Mouse (Mus musculus): ENCODE measurements around the gene Adam17. TPM values are rescaled to one million over a fixed set of nuclear protein-coding genes. Genes with fewer than 3 reads are reported as not detected.

Adam17 gene
- polyA plus RNA-seq, 1 experiment from 2014 or later, result 36.8 TPM

DNA sequence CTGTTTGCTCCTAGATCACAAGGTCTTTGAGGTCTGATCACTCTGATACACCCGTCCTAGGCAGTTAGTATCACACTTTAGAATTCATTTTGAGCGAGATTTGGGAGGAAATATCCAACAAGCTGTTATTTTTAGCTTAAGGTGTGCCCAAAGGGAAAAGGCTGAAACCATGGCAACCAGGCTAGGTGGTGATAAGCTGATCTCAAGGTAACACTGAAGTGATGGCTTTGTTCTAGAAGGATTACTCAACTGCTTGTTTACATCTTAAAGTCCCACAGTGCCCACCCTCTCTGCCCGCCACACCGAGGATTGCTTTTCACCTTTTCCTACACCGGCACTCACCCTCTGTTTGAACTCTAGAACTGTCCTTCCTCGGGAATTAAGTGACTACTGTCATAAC, 83.8 kb downstream of the Adam17 start:
- no peaks in the 10 kb centered on the region for H3K9me3 ChIP-seq
- H3K4me1 ChIP-seq, result peaks cover 19% of the 10 kb centered on the region
- H3K27ac ChIP-seq (replicated peaks), result no peak overlapping the region
- H3K4me3 ChIP-seq, result no peak overlapping the region
- no peak overlapping the region for H3K9ac ChIP-seq (replicated peaks)
- 83% methylated on average over 6 of the region's 6 CpGs for WGBS
- peaks cover 43% of the 10 kb centered on the region for H3K36me3 ChIP-seq
- no peaks in the 10 kb centered on the region for H3K27me3 ChIP-seq
- no peak overlapping the region for H3K4me2 ChIP-seq (replicated peaks)
- ATAC-seq (ENCODE audit: low FRiP score, low read depth), result no peak

GRCm38 (mm10) chr12:21288716-21289395, 84.6 kb downstream of the Adam17 start:
- no peak overlapping the region for H3K4me2 ChIP-seq (replicated peaks)
- H3K27me3 ChIP-seq, result no peaks in the 10 kb centered on the region
- no peaks in the 10 kb centered on the region for H3K9me3 ChIP-seq
- H3K36me3 ChIP-seq, result peaks cover 35% of the 10 kb centered on the region
- H3K9ac ChIP-seq (replicated peaks), result no peak overlapping the region
- WGBS, result 91% methylated on average over 3 of the region's 3 CpGs
- no peak overlapping the region for H3K27ac ChIP-seq (replicated peaks)
- H3K4me3 ChIP-seq, result no peak overlapping the region
- ATAC-seq (ENCODE audit: low FRiP score, low read depth), result no peak
- peaks cover 19% of the 10 kb centered on the region for H3K4me1 ChIP-seq

DNA sequence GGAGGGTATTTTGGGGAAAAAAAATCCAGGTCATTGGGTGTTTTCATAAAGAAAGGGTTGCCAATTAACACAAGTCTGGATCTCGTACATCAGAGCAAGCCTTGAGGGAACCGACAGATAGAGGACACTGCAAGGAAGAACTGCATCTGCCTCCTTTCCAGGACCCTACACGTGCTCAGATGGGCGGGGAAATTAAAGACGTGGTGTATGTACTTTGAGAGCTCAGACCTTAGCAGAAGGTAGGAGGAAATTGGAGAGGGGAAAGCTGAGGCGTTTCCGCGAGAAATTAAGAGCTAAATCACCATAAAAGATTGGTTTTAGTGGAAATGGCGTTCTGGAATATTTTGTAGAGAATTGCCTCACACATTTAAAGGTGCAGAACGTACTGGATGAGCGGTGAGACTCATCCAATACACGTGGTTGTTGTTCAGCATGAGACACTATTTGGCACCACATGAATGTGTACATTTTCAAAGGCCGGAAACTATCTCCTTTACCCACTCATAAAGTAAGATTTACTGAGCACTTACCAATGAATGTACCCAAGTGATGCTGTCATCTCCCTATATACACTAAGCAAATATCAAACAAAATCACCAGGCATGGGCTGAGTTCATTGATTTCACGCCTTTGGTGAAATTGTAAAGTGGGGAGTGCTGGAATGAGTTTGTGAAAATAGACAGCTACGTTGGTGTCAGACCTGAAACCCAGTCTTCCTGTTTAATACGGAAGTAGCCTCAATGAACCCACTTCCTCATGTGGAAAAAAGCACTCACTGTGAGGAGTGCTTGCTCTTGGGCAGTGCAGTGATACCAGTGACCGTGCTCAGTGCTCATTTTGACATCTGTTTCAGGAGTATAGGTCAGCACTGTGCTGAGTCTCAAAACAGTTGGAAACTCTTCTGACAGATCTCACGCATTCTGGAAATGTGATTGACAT, 86.5 kb downstream of the Adam17 start:
- Histone ChIP-seq H3K9me3 (no peaks in the 10 kb centered on the region), H3K4me3 (peak overlapping the region; percentile 57), H3K9ac (replicated peaks) (peak overlapping the region; percentile 64), H3K4me1 (peaks cover 19% of the 10 kb centered on the region), H3K27me3 (no peaks in the 10 kb centered on the region), H3K36me3 (peaks cover 16% of the 10 kb centered on the region), H3K4me2 (replicated peaks) (peak overlapping the region; percentile 73), H3K27ac (replicated peaks) (peak overlapping the region; percentile 84)
- ATAC-seq (ENCODE audit: low FRiP score, low read depth), result peak; percentile 36
- WGBS, result 40% methylated on average over 18 of the region's 18 CpGs

DNA sequence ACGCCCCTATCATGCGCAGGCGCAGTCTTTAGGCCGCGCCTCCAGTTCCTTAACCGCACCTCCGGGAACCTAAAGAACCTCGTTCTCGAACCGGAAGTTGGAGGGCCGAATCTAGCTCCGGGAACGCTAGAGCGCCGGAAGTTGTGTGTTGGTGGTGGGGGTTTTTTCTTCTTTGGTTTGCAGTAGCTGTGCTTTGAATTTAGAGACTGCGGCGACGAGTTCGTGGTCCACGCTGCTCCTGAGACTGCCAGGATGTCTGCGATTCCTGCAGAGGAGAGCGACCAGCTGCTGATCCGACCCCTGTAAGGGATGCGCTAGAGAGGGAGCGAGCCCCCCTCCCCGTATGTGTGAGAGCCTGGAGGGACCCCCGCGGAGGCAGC, 87.2 kb downstream of the Adam17 start, which contains the start of gene Itgb1bp1:
Gene Itgb1bp1 (minus strand): TSS at position 42 of the 380 bp plus-strand sequence.
- Histone ChIP-seq H3K4me2 (replicated peaks) (peak within 1 kb of the TSS; percentile 73), H3K36me3 (peaks cover 8% of the 10 kb centered on the region), H3K27me3 (no peaks in the 10 kb centered on the region), H3K27ac (replicated peaks) (peak within 1 kb of the TSS; percentile 84), H3K9ac (replicated peaks) (peak within 1 kb of the TSS; percentile 79), H3K4me1 (peaks cover 19% of the 10 kb centered on the region), H3K9me3 (no peaks in the 10 kb centered on the region), H3K4me3 (peak within 1 kb of the TSS; percentile 57)
- under 1% methylated on average over 28 of the region's 28 CpGs for WGBS
- peak; percentile 97 for ATAC-seq (ENCODE audit: low FRiP score, low read depth)

DNA sequence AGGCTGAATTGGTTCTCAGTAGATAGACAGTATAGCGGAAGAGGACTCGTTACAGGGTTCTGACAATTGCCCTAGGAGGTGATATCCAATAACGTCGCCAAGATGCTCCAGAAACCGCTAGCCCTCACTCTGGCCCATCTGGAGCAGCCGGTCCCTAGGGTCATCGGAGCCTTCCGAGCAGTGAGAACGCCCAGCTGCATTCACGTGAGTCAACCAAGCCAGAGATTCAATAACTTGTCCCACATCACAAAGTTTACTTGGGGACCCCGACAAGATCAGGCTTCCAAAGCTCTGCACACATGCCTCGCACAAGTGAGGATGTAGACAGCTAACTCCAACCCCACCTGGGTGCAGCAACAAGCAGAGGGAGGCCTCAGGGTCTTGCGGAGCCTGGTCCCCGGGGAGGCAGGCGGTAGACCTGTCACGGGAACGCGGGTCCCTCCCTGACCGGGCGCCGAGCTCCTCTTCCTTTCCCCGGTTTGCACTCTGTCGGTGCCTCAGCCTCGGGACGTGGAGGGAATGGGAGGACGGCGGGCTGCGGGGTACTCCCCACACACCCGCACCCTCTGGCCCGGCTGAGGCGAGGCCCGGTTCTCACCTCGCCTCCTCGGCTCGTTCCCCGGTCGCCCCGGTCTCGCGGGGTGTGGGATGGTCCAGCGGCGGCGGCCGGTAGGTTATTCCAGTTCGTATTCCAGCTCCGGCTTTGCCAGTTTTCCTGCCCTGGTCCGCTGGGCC, 87.8 kb downstream of the Adam17 start:
- Histone ChIP-seq H3K9me3 (no peaks in the 10 kb centered on the region), H3K4me3 (peak overlapping the region; percentile 57), H3K9ac (replicated peaks) (peak overlapping the region; percentile 79), H3K36me3 (peaks cover 3% of the 10 kb centered on the region; the same call in 1 of the 2 replicates), H3K27me3 (no peaks in the 10 kb centered on the region), H3K4me1 (peaks cover 19% of the 10 kb centered on the region), H3K4me2 (replicated peaks) (peak overlapping the region; percentile 73), H3K27ac (replicated peaks) (peak overlapping the region; percentile 77)
- ATAC-seq (ENCODE audit: low FRiP score, low read depth), result peak; percentile 14
- WGBS, result under 1% methylated on average over 42 of the region's 47 CpGs

DNA sequence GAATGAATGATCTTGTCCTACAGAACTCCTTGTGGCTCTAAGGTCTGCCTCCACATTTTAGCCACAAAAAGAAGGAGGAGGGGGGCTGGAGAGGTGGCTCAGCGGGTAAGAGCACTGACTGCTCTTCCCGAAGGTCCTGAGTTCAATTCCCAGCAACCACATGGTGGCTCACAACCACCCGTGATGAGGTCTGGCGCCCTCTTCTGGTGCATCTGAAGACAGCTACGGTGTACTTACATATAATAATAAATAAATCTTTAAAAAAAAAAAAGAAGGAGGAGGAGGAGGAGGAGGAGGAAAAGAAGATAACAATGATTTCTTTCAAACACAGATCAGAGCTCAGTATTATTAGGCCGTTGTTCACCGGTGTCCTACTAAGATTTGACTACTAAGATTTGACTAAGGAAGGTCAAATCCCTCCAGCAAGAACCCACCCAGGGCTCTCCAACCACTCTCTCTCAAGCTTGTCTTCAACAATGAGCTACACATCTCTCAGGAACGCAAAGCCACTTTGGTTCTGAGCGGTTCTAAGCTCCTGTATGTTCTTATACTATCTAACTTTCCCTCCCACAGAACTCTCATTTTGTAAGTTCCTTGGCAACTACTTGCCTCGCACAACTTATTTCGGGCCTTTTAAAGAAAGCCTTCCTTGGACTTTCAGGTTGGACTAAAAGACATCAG, 88.5 kb downstream of the Adam17 start, which contains the start of gene Cpsf3:
Gene Cpsf3 (plus strand): TSS at position 631 of the 681 bp plus-strand sequence.
- Histone ChIP-seq H3K36me3 (no peaks in the 10 kb centered on the region), H3K4me2 (replicated peaks) (peak within 1 kb of the TSS; percentile 73), H3K27ac (replicated peaks) (peak within 1 kb of the TSS; percentile 84), H3K9ac (replicated peaks) (peak within 1 kb of the TSS; percentile 79), H3K4me1 (peaks cover 19% of the 10 kb centered on the region), H3K27me3 (no peaks in the 10 kb centered on the region), H3K9me3 (no peaks in the 10 kb centered on the region), H3K4me3 (peak within 1 kb of the TSS; percentile 57)
- no peak for ATAC-seq (ENCODE audit: low FRiP score, low read depth)
- 58% methylated on average over 11 of the region's 11 CpGs for WGBS

DNA sequence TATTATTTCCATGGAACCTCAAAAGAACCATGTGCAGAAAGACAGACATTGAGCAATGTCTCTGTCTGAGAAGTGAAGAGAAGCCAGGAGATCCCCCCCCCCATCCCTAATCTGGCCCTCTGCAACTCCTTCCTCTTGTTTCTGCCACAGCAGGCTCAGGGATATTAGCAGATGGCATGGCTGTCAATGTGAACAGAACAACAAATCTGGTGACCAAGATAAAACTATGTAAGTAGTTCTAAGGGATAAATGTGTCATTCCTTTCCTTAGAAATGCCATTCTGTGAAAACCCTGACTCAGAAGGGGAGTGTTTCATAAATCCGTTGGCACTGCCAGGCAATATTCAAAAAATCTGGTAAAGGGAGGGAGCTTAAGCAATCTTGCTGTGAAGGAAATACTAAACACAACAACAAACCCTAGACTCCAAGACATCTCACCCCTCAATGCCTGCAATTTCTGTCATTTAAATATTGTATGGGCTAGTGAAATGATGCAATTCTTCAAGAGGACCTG, 96.0 kb downstream of the Adam17 start:
- H3K27ac ChIP-seq (replicated peaks), result no peak overlapping the region
- H3K4me3 ChIP-seq, result no peak overlapping the region
- no peaks in the 10 kb centered on the region for H3K4me1 ChIP-seq
- no peak for ATAC-seq (ENCODE audit: low FRiP score, low read depth)
- H3K4me2 ChIP-seq (replicated peaks), result no peak overlapping the region
- H3K9me3 ChIP-seq, result no peaks in the 10 kb centered on the region
- WGBS, result 82% methylated on average over 1 of the region's 1 CpGs
- H3K27me3 ChIP-seq, result no peaks in the 10 kb centered on the region
- 0 out of 2 replicates have a peak, but pooled peaks cover 7% of the 10 kb centered on the region for H3K36me3 ChIP-seq
- H3K9ac ChIP-seq (replicated peaks), result no peak overlapping the region

DNA sequence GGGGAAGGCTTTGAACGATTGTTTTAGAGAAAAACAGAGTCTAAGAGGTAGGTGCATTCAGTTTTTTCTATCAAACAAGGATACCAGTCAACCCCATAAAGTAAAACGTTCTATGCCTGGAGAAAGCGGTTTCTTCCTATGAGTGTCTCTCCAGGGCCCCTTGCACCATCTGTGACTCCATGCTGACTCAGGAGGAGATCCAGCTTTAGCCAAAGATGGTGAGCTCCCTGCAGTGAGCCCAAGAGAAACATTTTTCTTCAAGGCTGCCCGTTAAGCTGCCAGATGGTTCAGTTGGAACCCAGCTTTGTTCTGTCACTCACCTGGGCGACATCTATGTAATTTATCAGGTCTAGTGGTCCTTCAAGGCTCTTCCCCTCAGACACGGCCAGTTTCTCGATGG, 99.0 kb downstream of the Adam17 start:
- Histone ChIP-seq H3K36me3 (peaks cover 33% of the 10 kb centered on the region), H3K27ac (replicated peaks) (no peak overlapping the region), H3K4me3 (no peak overlapping the region), H3K4me1 (no peaks in the 10 kb centered on the region), H3K27me3 (no peaks in the 10 kb centered on the region), H3K9me3 (no peaks in the 10 kb centered on the region), H3K9ac (replicated peaks) (no peak overlapping the region), H3K4me2 (replicated peaks) (no peak overlapping the region)
- no peak for ATAC-seq (ENCODE audit: low FRiP score, low read depth)
- WGBS, result 80% methylated on average over 7 of the region's 7 CpGs

Other genes with a start within 250 kb of the Adam17 start
- 128 and 131 TPM in 2 replicates for gene Cpsf3, start 88.2 kb downstream of the Adam17 start, polyA plus RNA-seq (2016; fragmentation: Nextera tagmentation; extraction: Ambion mirVana)
- gene Itgb1bp1, start 87.3 kb downstream of the Adam17 start, polyA plus RNA-seq (2016; fragmentation: Nextera tagmentation; extraction: Ambion mirVana), result 38.5 and 43.8 TPM in 2 replicates
- gene Iah1, start 57.2 kb downstream of the Adam17 start, polyA plus RNA-seq (2016; fragmentation: Nextera tagmentation; extraction: Ambion mirVana), result 48.8 TPM in 2 replicates
- 1,175 and 1,209 TPM in 2 replicates for gene Ywhaq, start 44.0 kb upstream of the Adam17 start, polyA plus RNA-seq (2016; fragmentation: Nextera tagmentation; extraction: Ambion mirVana)